Mouse (Mus musculus): Measurements from ENCODE around the gene Limk1. TPM values are rescaled to one million over a fixed set of nuclear protein-coding genes. Genes with fewer than 3 reads are reported as not detected.

The Limk1 gene
- total and polyA plus RNA-seq, 2 experiments from 2014 or later: 16.7 to 76.5 TPM

GRCm38 (mm10) chr5:134621099-134621640, 67.2 kb downstream of the Limk1 start:
- peaks cover 81% of the 10 kb centered on the region for H3K36me3 ChIP-seq (ENCODE audit: insufficient read depth, low read length)
- H3K4me3 ChIP-seq (ENCODE audit: low read depth, low read length): no peak overlapping the region
- no peak overlapping the region for H3K4me2 ChIP-seq (ENCODE audit: low read depth, low read length, poor library complexity, severe bottlenecking)
- no peak for ATAC-seq (ENCODE audit: low FRiP score)
- 93% methylated on average over 16 of the region's 16 CpGs for WGBS
- TF ChIP-seq CTCF (IDR thresholded peaks at IDR 0.05): no peak
- no peak overlapping the region for H3K9ac ChIP-seq (replicated peaks; ENCODE audit: low read length, poor library complexity, severe bottlenecking)
- H3K9me3 ChIP-seq (ENCODE audit: low read length): no peaks in the 10 kb centered on the region
- DNase-seq (ENCODE audit: low spot score): no peak
- H3K27me3 ChIP-seq (ENCODE audit: insufficient read depth, low read length): no peaks in the 10 kb centered on the region
- no peaks in the 10 kb centered on the region for H3K4me1 ChIP-seq (ENCODE audit: insufficient read depth, low read length)
- H3K27ac ChIP-seq (ENCODE audit: low read depth, low read length): no peak overlapping the region

- peaks cover 76% of the 10 kb centered on the region for H3K36me3 ChIP-seq (ENCODE audit: insufficient read depth, low read length)
- no peaks in the 10 kb centered on the region for H3K4me1 ChIP-seq (ENCODE audit: insufficient read depth, low read length)
- H3K9me3 ChIP-seq (ENCODE audit: low read length): no peaks in the 10 kb centered on the region
- no peak for TF ChIP-seq CTCF (IDR thresholded peaks at IDR 0.05)
- DNase-seq (ENCODE audit: low spot score) (no peak), ATAC-seq (ENCODE audit: low FRiP score) (no peak)
- 94% methylated on average over 9 of the region's 9 CpGs for WGBS
- no peak overlapping the region for H3K9ac ChIP-seq (replicated peaks; ENCODE audit: low read length, poor library complexity, severe bottlenecking)
- no peak overlapping the region for H3K27ac ChIP-seq (ENCODE audit: low read depth, low read length)
- H3K4me2 ChIP-seq (ENCODE audit: low read depth, low read length, poor library complexity, severe bottlenecking): no peak overlapping the region
- no peaks in the 10 kb centered on the region for H3K27me3 ChIP-seq (ENCODE audit: insufficient read depth, low read length)
- H3K4me3 ChIP-seq (ENCODE audit: low read depth, low read length): no peak overlapping the region
These were observed 67.9 kb downstream of the Limk1 start for GRCm38 (mm10) chr5:134620457-134620856.

GRCm38 (mm10) chr5:134617071-134617470, 71.3 kb downstream of the Limk1 start:
- Histone ChIP-seq H3K9ac (replicated peaks; ENCODE audit: low read length, poor library complexity, severe bottlenecking) (no peak overlapping the region), H3K27ac (ENCODE audit: low read depth, low read length) (no peak overlapping the region), H3K4me1 (ENCODE audit: insufficient read depth, low read length) (no peaks in the 10 kb centered on the region), H3K9me3 (ENCODE audit: low read length) (no peaks in the 10 kb centered on the region), H3K27me3 (ENCODE audit: insufficient read depth, low read length) (no peaks in the 10 kb centered on the region), H3K4me3 (ENCODE audit: low read depth, low read length) (no peak overlapping the region), H3K4me2 (ENCODE audit: low read depth, low read length, poor library complexity, severe bottlenecking) (no peak overlapping the region), H3K36me3 (ENCODE audit: insufficient read depth, low read length) (peaks cover 50% of the 10 kb centered on the region)
- peak; percentile 75 for TF ChIP-seq CTCF (IDR thresholded peaks at IDR 0.05)
- WGBS: 67% methylated on average over 3 of the region's 3 CpGs
- DNase-seq (ENCODE audit: low spot score): no peak
- no peak for ATAC-seq (ENCODE audit: low FRiP score)

GRCm38 (mm10) chr5:134615780-134616179, 72.6 kb downstream of the Limk1 start:
- no peak for DNase-seq (ENCODE audit: low spot score)
- Histone ChIP-seq H3K4me2 (ENCODE audit: low read depth, low read length, poor library complexity, severe bottlenecking) (no peak overlapping the region), H3K9me3 (ENCODE audit: low read length) (no peaks in the 10 kb centered on the region), H3K27ac (ENCODE audit: low read depth, low read length) (no peak overlapping the region), H3K4me1 (ENCODE audit: insufficient read depth, low read length) (no peaks in the 10 kb centered on the region), H3K27me3 (ENCODE audit: insufficient read depth, low read length) (no peaks in the 10 kb centered on the region), H3K9ac (replicated peaks; ENCODE audit: low read length, poor library complexity, severe bottlenecking) (no peak overlapping the region), H3K36me3 (ENCODE audit: insufficient read depth, low read length) (peaks cover 37% of the 10 kb centered on the region), H3K4me3 (ENCODE audit: low read depth, low read length) (no peak overlapping the region)
- no peak for ATAC-seq (ENCODE audit: low FRiP score)
- 63% methylated on average over 4 of the region's 4 CpGs for WGBS
- TF ChIP-seq CTCF (IDR thresholded peaks at IDR 0.05): no peak

- no peak for DNase-seq (ENCODE audit: low spot score)
- no peak for TF ChIP-seq CTCF (IDR thresholded peaks at IDR 0.05)
- no peak overlapping the region for H3K4me3 ChIP-seq (ENCODE audit: low read depth, low read length)
- H3K4me1 ChIP-seq (ENCODE audit: insufficient read depth, low read length): no peaks in the 10 kb centered on the region
- no peak for ATAC-seq (ENCODE audit: low FRiP score)
- no peaks in the 10 kb centered on the region for H3K27me3 ChIP-seq (ENCODE audit: insufficient read depth, low read length)
- peaks cover 33% of the 10 kb centered on the region for H3K36me3 ChIP-seq (ENCODE audit: insufficient read depth, low read length)
- WGBS: 85% methylated on average over 8 of the region's 8 CpGs
- H3K9ac ChIP-seq (replicated peaks; ENCODE audit: low read length, poor library complexity, severe bottlenecking): no peak overlapping the region
- no peak overlapping the region for H3K4me2 ChIP-seq (ENCODE audit: low read depth, low read length, poor library complexity, severe bottlenecking)
- no peaks in the 10 kb centered on the region for H3K9me3 ChIP-seq (ENCODE audit: low read length)
- H3K27ac ChIP-seq (ENCODE audit: low read depth, low read length): no peak overlapping the region
These were observed 73.0 kb downstream of the Limk1 start for GRCm38 (mm10) chr5:134615380-134615779.

GRCm38 (mm10) chr5:134614802-134615201, 73.6 kb downstream of the Limk1 start, which contains the start of gene Lat2:
Gene Lat2, minus strand, starts transcription at chr5:134615025.
- H3K4me1 ChIP-seq (ENCODE audit: insufficient read depth, low read length): no peaks in the 10 kb centered on the region
- no peak for ATAC-seq (ENCODE audit: low FRiP score)
- no peak within 1 kb of the TSS for H3K9ac ChIP-seq (replicated peaks; ENCODE audit: low read length, poor library complexity, severe bottlenecking)
- no peak within 1 kb of the TSS for H3K4me3 ChIP-seq (ENCODE audit: low read depth, low read length)
- H3K27ac ChIP-seq (ENCODE audit: low read depth, low read length): no peak within 1 kb of the TSS
- no peaks in the 10 kb centered on the region for H3K9me3 ChIP-seq (ENCODE audit: low read length)
- WGBS: 88% methylated on average over 7 of the region's 7 CpGs
- H3K36me3 ChIP-seq (ENCODE audit: insufficient read depth, low read length): peaks cover 27% of the 10 kb centered on the region
- no peak for DNase-seq (ENCODE audit: low spot score)
- H3K27me3 ChIP-seq (ENCODE audit: insufficient read depth, low read length): no peaks in the 10 kb centered on the region
- no peak for TF ChIP-seq CTCF (IDR thresholded peaks at IDR 0.05)
- no peak within 1 kb of the TSS for H3K4me2 ChIP-seq (ENCODE audit: low read depth, low read length, poor library complexity, severe bottlenecking)
